Mouse (Mus musculus): Measurements from ENCODE around the gene Mast4.

Mast4 gene

GRCm38 (mm10) chr13:103195847-103196246 is 138.4 kb downstream of the Mast4 start:
- DNase-seq (ENCODE audit: low read depth) = no peak

GRCm38 (mm10) chr13:103183566-103183965 is 150.7 kb downstream of the Mast4 start:
- no peak for DNase-seq (ENCODE audit: low read depth)

GRCm38 (mm10) chr13:103181836-103182235 is 152.5 kb downstream of the Mast4 start:
- DNase-seq (ENCODE audit: low read depth) = no peak

GRCm38 (mm10) chr13:103176871-103177270 is 157.4 kb downstream of the Mast4 start:
- no peak for DNase-seq (ENCODE audit: low read depth)

GRCm38 (mm10) chr13:103174431-103174830 is 159.9 kb downstream of the Mast4 start:
- DNase-seq (ENCODE audit: low read depth) = no peak

- DNase-seq (ENCODE audit: low read depth) = no peak
These were observed 160.6 kb downstream of the Mast4 start for GRCm38 (mm10) chr13:103173545-103174182.

GRCm38 (mm10) chr13:103151944-103152343 is 182.4 kb downstream of the Mast4 start:
- no peak for DNase-seq (ENCODE audit: low read depth)

GRCm38 (mm10) chr13:103151171-103151570 is 183.1 kb downstream of the Mast4 start:
- DNase-seq (ENCODE audit: low read depth) = no peak

GRCm38 (mm10) chr13:103150671-103151070 is 183.6 kb downstream of the Mast4 start:
- DNase-seq (ENCODE audit: low read depth) = no peak

GRCm38 (mm10) chr13:103149415-103149814 is 184.9 kb downstream of the Mast4 start:
- no peak for DNase-seq (ENCODE audit: low read depth)

- DNase-seq (ENCODE audit: low read depth) = no peak
These were observed 190.0 kb downstream of the Mast4 start for GRCm38 (mm10) chr13:103144343-103144742.

GRCm38 (mm10) chr13:103141304-103141703 is 193.0 kb downstream of the Mast4 start:
- no peak for DNase-seq (ENCODE audit: low read depth)

- no peak for DNase-seq (ENCODE audit: low read depth)
These were observed 194.2 kb downstream of the Mast4 start for GRCm38 (mm10) chr13:103140051-103140450.

- DNase-seq (ENCODE audit: low read depth) = no peak
These were observed 196.0 kb downstream of the Mast4 start for GRCm38 (mm10) chr13:103138298-103138697.

GRCm38 (mm10) chr13:103135224-103135883 is 198.9 kb downstream of the Mast4 start:
- no peak for DNase-seq (ENCODE audit: low read depth)

- no peak for DNase-seq (ENCODE audit: low read depth)
These were observed 202.5 kb downstream of the Mast4 start for GRCm38 (mm10) chr13:103131781-103132180.

GRCm38 (mm10) chr13:103129130-103129797 is 205.0 kb downstream of the Mast4 start:
- DNase-seq (ENCODE audit: low read depth) = no peak

- no peak for DNase-seq (ENCODE audit: low read depth)
These were observed 205.6 kb downstream of the Mast4 start for GRCm38 (mm10) chr13:103128729-103129128.

GRCm38 (mm10) chr13:103127594-103127993 is 206.7 kb downstream of the Mast4 start:
- DNase-seq (ENCODE audit: low read depth) = no peak

GRCm38 (mm10) chr13:103123716-103124115 is 210.6 kb downstream of the Mast4 start:
- no peak for DNase-seq (ENCODE audit: low read depth)

- DNase-seq (ENCODE audit: low read depth) = no peak
These were observed 212.2 kb downstream of the Mast4 start for GRCm38 (mm10) chr13:103121796-103122792.

GRCm38 (mm10) chr13:103120669-103121131 is 213.6 kb downstream of the Mast4 start:
- no peak for DNase-seq (ENCODE audit: low read depth)

Measured in naive thymus-derived CD4-positive, alpha-beta T cell, adult 2 months (primary cell).